Comparison of ENCODE assay signal across 8 mouse cellular contexts in genomic region chr11:28692263-28693194, GRCm38 (mm10).
DNase-seq lines count a peak whose midpoint lies in the region; ATAC-seq lines count a peak whose summit lies in the region.

No protein-coding gene starts in this region.

- intact Hi-C loops in heart, postnatal 10 days (cut with DNase I): loop anchor here (5.0 kb wide), 1 partner anchor 80 kb away; no protein-coding TSS in a partner anchor

- no peak for ATAC-seq in CD4-positive, CD25-positive, alpha-beta regulatory T cell, adult 4 months

- DNase-seq in adrenal gland, postnatal 36 days: peak; percentile 1 to 30
- DNase-seq in adrenal gland, postnatal 4 days (ENCODE audit: low spot score in 2 of 2): no peak
- DNase-seq in lung, postnatal 10 days: peak; percentile 9
- DNase-seq in lung, postnatal 36 days: no peak
- DNase-seq in heart, postnatal 10 days: peak; percentile 44 to 61
- peak; percentile 0 for DNase-seq in lung, postnatal 14 days
- DNase-seq in natural killer cell, adult 2 months (ENCODE audit: low spot score in 2 of 2): no peak

Comparison
In these comparisons a context has a peak if more than half of its experiments do, and no peak if none do; other contexts are left out.
1. DNase-seq: peak in adrenal gland, postnatal 36 days (2 of 2), lung, postnatal 10 days (single experiment), heart, postnatal 10 days (2 of 2) and lung, postnatal 14 days (single experiment); none in adrenal gland, postnatal 4 days (0 of 2), lung, postnatal 36 days (single experiment) and natural killer cell, adult 2 months (0 of 2).